Mouse (Mus musculus) retina, postnatal 7 days (tissue): ENCODE measurements at regions not wholly inside any gene's neighbourhood (a gene's known extent, or its start where the extent isn't known, plus 50 kb on each side); places are given as distances from the start of the nearest gene placed in this dataset.

Experiments
- DNase-seq: peaks from one replicate; pipeline ENCODE4 v3.0.0-alpha.2; 2012; ENCODE audit warnings: low read depth, low spot score

GRCm38 (mm10) chr2:178596312-178597083 lies 166.2 kb downstream of the Cdh26 start:
- no peak for DNase-seq

DNA sequence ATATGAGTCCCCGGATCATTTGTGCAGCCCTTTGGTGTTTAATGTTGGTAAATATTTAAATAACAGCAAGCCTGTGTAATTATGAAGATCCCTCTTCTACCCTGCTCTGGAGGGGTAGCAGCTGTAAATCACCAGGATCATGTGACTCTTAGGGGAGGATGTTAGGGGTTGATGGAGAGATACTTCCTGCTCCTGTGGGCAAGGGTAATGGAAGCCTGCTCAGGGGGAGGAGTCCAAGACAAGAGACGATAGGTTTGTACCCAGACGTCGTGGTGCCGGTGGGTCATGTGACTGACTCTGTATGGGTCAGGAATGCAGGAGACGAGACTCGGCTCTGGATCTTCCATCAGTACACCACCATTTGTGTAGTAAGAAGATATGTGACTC lies 166.7 kb downstream of the Cdh26 start:
- no peak for DNase-seq

DNA sequence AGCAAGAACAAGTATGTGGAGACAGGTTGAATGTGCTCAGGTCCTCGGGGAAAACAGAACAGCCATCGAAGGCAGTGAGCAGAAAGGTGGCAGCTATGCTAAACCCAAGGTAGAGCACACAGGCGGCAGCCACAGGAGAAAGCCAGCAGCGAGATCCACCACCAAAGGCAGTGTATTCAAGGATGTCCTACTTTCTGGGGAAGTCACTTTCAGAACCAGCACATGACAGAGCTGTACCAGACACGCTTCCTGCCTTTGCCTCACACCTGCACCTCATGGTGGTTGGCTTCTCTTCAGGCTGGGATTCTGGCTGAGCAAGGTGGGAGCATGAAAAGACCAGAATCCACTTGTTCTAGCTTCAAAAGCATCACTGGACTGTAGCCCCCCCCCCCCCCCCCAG lies 168.0 kb downstream of the Cdh26 start:
- no peak for DNase-seq

DNA sequence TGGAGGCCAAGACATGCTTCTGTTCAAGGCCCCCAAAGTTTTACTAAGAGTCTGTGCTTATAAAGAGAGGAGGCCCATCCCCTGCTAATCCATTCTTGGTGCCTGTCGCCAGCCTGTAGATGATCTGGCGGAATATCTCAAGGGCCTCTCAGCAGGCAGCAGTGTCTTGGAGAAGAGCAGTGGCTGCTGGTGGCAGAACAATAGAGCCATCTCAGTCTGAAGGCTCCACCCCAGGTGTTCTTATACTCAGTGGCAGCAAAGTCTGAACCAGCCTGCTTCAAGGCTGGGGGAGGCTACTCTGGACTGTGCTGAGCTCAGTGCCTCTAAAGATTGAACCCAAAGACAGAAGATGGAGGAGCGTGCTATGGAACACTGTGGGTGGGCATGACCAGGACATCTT lies 168.5 kb downstream of the Cdh26 start:
- no peak for DNase-seq

GRCm38 (mm10) chr2:178603443-178603842 lies 173.1 kb downstream of the Cdh26 start:
- DNase-seq, result no peak

DNA sequence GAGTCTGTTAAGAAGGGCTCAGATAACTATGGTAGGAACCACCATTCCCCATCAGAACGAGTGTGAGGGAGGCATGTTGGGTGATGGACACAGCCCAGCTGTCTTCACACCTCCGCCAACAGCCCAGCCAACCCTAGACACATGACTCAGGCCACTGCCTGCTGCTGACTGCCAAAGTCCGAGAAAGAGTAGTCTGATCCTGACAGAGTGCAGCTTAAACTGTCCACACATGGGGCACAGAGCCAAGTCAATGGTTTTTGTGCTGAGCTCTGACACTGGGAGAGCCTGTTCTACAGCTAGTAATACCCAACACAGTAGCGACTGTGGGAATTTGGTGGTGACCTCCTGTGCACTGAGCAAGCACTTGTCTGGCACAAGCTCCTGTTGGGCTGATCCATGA lies 176.4 kb downstream of the Cdh26 start:
- DNase-seq, result no peak

- DNase-seq, result no peak
Measured at GRCm38 (mm10) chr2:178610211-178610975, 180.1 kb downstream of the Cdh26 start.

GRCm38 (mm10) chr2:178614761-178615160 lies 184.4 kb downstream of the Cdh26 start:
- no peak for DNase-seq

DNA sequence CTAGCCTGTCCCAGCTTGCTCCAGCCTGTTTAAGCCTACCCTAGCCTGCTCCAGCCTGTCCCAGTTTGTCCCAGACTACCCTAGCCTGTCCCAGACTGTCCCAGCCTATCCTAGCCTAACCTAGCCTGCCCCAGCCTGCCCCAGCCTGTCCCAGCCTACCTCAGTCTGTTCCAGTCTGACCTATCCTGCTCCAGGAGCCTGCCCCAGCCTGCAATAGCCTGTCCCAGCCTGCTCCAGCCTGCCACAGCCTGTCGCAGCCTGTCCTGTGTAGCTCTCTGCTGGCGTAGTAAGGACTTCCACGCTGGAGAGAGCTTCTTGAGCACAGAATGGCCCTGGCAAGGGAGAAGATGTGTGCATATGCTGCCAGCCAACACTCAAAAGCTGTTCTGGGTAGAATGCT lies 192.5 kb downstream of the Cdh26 start:
- DNase-seq, result no peak

DNA sequence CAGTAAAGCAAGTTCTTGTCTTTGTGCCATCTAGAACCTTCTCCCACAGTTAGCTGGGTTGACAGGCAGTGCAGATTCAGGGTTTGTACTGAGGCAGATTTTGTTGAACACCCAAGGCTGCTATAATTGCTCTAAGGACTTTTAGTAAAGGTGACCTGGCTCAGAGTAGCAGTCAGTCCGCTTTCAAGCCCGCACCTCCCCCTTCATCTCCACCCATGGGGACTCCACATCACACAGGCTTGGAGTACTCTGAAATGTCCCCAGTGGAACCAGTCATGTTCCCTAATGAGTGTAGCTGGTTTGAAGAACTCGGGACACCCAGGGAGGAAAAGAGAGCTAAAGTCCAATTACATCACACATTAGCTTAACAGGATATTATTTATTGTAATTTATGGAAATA lies 194.1 kb downstream of the Cdh26 start:
- DNase-seq, result no peak

GRCm38 (mm10) chr2:178624907-178625306 lies 194.6 kb downstream of the Cdh26 start:
- no peak for DNase-seq

- DNase-seq, result peak; percentile 28
Measured at GRCm38 (mm10) chr2:178629756-178630155, 199.4 kb downstream of the Cdh26 start.

- no peak for DNase-seq
Measured at GRCm38 (mm10) chr2:178630511-178630910, 200.2 kb downstream of the Cdh26 start.

DNA sequence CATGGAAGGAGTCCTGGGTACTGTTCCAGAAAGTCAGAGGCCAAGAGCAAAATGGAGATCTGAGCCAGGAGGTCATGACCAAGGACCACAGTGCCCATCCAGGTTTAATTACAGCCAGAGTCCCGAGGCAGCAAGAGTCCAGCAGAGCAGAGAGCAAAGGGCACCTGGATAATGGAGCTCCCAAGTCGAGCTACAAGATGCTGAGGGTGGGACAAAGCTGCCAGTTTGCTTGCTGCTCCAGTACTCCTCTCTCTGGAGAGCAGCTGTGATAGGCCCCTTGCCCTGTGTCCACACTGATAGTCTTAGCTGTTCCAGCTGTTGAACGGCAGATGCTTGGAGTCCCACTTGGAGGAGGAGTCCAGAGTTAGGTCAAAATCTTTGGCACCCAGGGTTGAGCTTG lies 201.0 kb downstream of the Cdh26 start:
- DNase-seq, result no peak

DNA sequence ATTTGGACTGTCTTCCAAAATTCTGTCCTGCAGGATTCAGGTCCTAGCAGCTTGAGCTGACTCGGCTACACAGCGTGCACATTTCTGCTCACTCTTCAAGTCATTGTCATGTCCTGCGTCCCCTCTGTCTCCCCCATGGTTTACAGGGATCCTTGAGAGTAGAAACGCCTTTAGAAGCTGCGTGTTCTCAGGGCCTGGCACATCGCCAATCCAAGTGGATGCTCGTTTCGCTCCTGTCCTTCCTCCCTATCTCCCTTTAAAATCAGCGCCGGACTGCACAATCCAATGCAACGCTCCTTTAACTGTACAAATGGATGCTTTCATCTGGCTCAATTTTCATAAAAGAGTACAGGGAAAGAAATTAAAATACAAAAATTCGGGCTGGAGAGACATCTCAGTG lies 201.6 kb downstream of the Cdh26 start:
- DNase-seq, result no peak

GRCm38 (mm10) chr2:178632831-178633585 lies 202.7 kb downstream of the Cdh26 start:
- no peak for DNase-seq

GRCm38 (mm10) chr2:178634116-178634515 lies 203.8 kb downstream of the Cdh26 start:
- DNase-seq, result no peak

- no peak for DNase-seq
Measured at GRCm38 (mm10) chr2:178635685-178636084, 205.4 kb downstream of the Cdh26 start.

GRCm38 (mm10) chr2:178636901-178637300 lies 206.6 kb downstream of the Cdh26 start:
- DNase-seq, result no peak

DNA sequence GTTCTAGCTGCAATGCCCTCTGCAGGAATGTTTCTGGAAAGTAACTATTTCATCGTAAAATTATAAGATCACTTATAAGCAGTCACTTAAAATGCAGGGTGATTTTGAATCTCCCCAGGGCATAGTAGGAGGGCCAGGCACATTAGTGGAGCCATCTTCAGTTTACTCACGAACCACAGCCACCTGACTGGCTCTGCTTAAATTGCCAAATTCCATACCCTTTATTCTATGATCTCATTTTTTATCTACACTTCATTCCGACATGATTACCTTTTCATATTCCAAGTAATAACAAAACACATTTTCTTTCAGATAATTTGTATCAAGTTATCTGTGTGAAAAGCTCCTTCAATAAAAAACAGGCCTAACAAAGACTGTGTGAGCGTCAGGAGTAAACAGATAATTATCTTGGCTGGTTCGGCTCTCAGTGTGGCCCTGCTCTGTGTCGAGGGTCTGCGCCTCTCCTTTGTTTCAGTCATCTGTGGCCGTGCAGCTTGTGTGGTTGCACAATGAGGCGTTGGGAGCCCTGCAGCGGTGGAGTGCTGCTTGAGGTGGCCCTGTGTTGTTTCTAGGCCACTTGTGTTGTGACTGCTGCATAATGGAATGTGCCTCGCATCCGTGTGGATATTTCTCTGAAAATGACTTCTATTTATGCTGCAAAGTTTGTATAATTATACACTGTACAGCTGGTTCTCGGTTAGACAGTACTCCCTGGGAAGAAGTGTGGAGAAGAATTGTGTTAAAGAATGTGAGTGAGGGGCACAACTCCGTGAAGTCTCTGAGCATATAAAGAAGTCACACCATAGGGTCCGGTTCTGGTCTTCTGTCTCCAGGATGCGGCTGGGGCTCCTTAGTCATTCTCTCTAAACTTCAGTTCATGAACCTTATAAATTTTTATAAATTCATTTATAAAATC lies 212.1 kb downstream of the Cdh26 start:
- DNase-seq, result no peak

GRCm38 (mm10) chr2:178643053-178643402 lies 212.7 kb downstream of the Cdh26 start:
- no peak for DNase-seq
